Comparison of ENCODE assay signal across 31 mouse cellular contexts in the genomic region with DNA sequence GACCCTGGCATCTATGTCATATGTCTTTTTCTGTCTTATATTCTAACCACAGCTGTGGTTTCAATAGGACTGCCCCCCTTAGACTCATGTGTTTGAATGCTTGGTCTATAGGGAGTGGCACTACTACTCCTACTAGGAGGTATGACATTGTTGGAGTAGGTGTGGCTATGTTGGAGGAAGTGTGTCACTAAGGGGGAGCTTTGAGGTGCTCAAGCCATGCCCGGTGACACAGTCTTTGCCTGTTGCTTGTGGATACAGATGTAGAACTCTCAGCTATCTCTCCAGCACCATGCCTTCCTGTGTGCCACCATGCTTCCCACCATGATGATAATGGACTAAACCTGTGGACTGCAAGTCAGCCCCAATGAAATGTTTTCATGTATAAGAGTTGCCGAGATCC. TPM values are rescaled to one million over a fixed set of nuclear protein-coding genes. Genes with fewer than 3 reads are reported as not detected.
DNase-seq lines count a peak whose midpoint lies in the region; ATAC-seq and TF ChIP-seq lines count a peak whose summit lies in the region.
"Had no signal": no experiment of that assay in that cellular context is flagged by ENCODE, and none has a peak within 500 bp of the region (broad histone marks: within the 10 kb centered on the region; RNA-seq: fewer than 3 reads in every experiment).

No protein-coding gene starts in this region.

- no peaks in the 10 kb centered on the region for H3K79me2 ChIP-seq in myocyte (ENCODE audit: control insufficient read depth, insufficient read depth)

- no peak for ATAC-seq in megakaryocyte, adult 5-6 weeks (ENCODE audit: poor library complexity, severe bottlenecking)
- peak; percentile 42 for ATAC-seq in common myeloid progenitor, adult 5-6 weeks (replicated peaks; ENCODE audit: low read depth, poor library complexity, severe bottlenecking)
- ATAC-seq: activated CD4-positive, CD25-positive, alpha-beta regulatory T cell, adult 4 months; forebrain, embryonic 16.5 days; intestine, embryonic 16.5 days; midbrain, embryonic 15.5 days had no signal

- DNase-seq in embryo, embryonic 10 days (ENCODE audit: low spot score), result no peak
- no peak for DNase-seq in lung, postnatal 25 days (ENCODE audit: low spot score)
- DNase-seq: adrenal gland, adult 2 months; adrenal gland, postnatal 36 days; cerebellum, adult 18-20 months; cerebellum, postnatal 14 days; gastrocnemius, adult 2 months; gastrocnemius, postnatal 36 days; heart, postnatal 14 days; kidney, adult 9 months; kidney, postnatal 10 days; layer of hippocampus, postnatal 36 days; left cerebral cortex, postnatal 4 days; lung, postnatal 36 days; right cerebral cortex, postnatal 25 days; thymus, adult 18-20 months; thymus, postnatal 36 days had no signal

- no peak overlapping the region for H3ac ChIP-seq in myocyte (ENCODE audit: control insufficient read depth, insufficient read length)

- peaks cover 99% of the 10 kb centered on the region for H3K4me1 ChIP-seq in megakaryocyte, embryonic 14.5 days
- H3K4me1 ChIP-seq: hindbrain, embryonic 15.5 days; lung, embryonic 15.5 days; midbrain, embryonic 10.5 days; midbrain, embryonic 15.5 days had no signal

- H3K9me3 ChIP-seq in megakaryocyte, embryonic 14.5 days, result no peaks in the 10 kb centered on the region
- H3K9me3 ChIP-seq: embryonic facial prominence, embryonic 13.5 days; heart, embryonic 13.5 days; hindbrain, embryonic 10.5 days; hindbrain, embryonic 15.5 days; lung, embryonic 15.5 days; midbrain, embryonic 10.5 days; midbrain, embryonic 15.5 days had no signal

- TF ChIP-seq POLR2A in myocyte (IDR thresholded peaks at IDR 0.05; ENCODE audit: insufficient read length, low read depth), result no peak

- no peaks in the 10 kb centered on the region for H3K27me3 ChIP-seq in megakaryocyte, embryonic 14.5 days (replicated peaks)
- no peaks in the 10 kb centered on the region for H3K27me3 ChIP-seq in myocyte (ENCODE audit: control insufficient read depth, insufficient read depth, insufficient read length)
- H3K27me3 ChIP-seq: embryonic facial prominence, embryonic 13.5 days; heart, embryonic 13.5 days; hindbrain, embryonic 15.5 days; lung, embryonic 15.5 days; midbrain, embryonic 15.5 days had no signal

- peak overlapping the region; percentile 31 for H3K4me3 ChIP-seq in megakaryocyte, embryonic 14.5 days (replicated peaks)
- no peak overlapping the region for H3K4me3 ChIP-seq in myocyte
- H3K4me3 ChIP-seq: embryonic facial prominence, embryonic 13.5 days; gastrocnemius, adult 2 months; heart, embryonic 13.5 days; hindbrain, embryonic 10.5 days; hindbrain, embryonic 15.5 days; lung, embryonic 15.5 days; midbrain, embryonic 10.5 days; midbrain, embryonic 15.5 days had no signal

- H3K36me3 ChIP-seq in megakaryocyte, embryonic 14.5 days (replicated peaks; ENCODE audit: low read length), result peaks cover 45% of the 10 kb centered on the region
- H3K36me3 ChIP-seq in myocyte (ENCODE audit: control insufficient read depth, insufficient read depth), result no peaks in the 10 kb centered on the region
- H3K36me3 ChIP-seq: embryonic facial prominence, embryonic 13.5 days; heart, embryonic 13.5 days; hindbrain, embryonic 10.5 days; hindbrain, embryonic 15.5 days; lung, embryonic 15.5 days; midbrain, embryonic 10.5 days; midbrain, embryonic 15.5 days had no signal

- H3K4me2 ChIP-seq in myocyte (ENCODE audit: low read depth), result peak overlapping the region; percentile 34
- H3K4me2 ChIP-seq: embryonic facial prominence, embryonic 13.5 days; hindbrain, embryonic 15.5 days; lung, embryonic 15.5 days; midbrain, embryonic 15.5 days had no signal

TF ChIP-seq in myocyte, 11 proteins besides CTCF, POLR2A, EP300 and RAD21:
- TF ChIP-seq USF1 (IDR thresholded peaks at IDR 0.05; ENCODE audit: low read depth) (no peak), E2F4 (IDR thresholded peaks at IDR 0.05; ENCODE audit: insufficient read depth) (no peak)
TF ChIP-seq in myocyte: peak in this region for 0.

RNA-seq across cellular contexts. Expression of a gene that starts 12.3 kb away (rescaled TPM):
- polyA plus RNA-seq in megakaryocyte, embryonic 14.5 days (2012; ENCODE audit: insufficient read depth, low replicate concordance), result 3.6 and 17.0 TPM in 2 replicates
- 12.5 and 16.3 TPM in 2 replicates for total RNA-seq in megakaryocyte, adult 5-6 weeks (2015)
- total RNA-seq in megakaryocyte, adult 5-6 weeks (2017), result 32.5 and 35.6 TPM in 2 replicates
- total RNA-seq in common myeloid progenitor, adult 5-6 weeks (2017), result 52.9 and 59.2 TPM in 2 replicates
- 25.4 TPM for polyA plus RNA-seq in myocyte (2012; fragmentation: generic; extraction: Trizol)

RNA-seq across cellular contexts. Expression of a gene that starts 19.2 kb away (rescaled TPM):
- polyA plus RNA-seq in megakaryocyte, embryonic 14.5 days (2012; ENCODE audit: insufficient read depth, low replicate concordance), result 31.3 and 53.1 TPM in 2 replicates
- 36.0 and 39.6 TPM in 2 replicates for total RNA-seq in megakaryocyte, adult 5-6 weeks (2015)
- total RNA-seq in megakaryocyte, adult 5-6 weeks (2017), result 26.6 and 29.3 TPM in 2 replicates
- 55.3 and 76.2 TPM in 2 replicates for total RNA-seq in common myeloid progenitor, adult 5-6 weeks (2017)
- 52.8 TPM for polyA plus RNA-seq in myocyte (2012; fragmentation: generic; extraction: Trizol)
